ENCODE assay signal across 8 mouse cellular contexts in genomic region chr10:83723055-83723454, GRCm38 (mm10). TPM values are rescaled to one million over a fixed set of nuclear protein-coding genes. Genes with fewer than 3 reads are reported as not detected.
A peak's percentile ranks its signal among the peaks of the same experiment; 100 is the strongest.
DNase-seq lines count a peak whose midpoint lies in the region; ATAC-seq and TF ChIP-seq lines count a peak whose summit lies in the region.

No protein-coding gene starts in this region.

- no peaks in the 10 kb centered on the region for H3K9me3 ChIP-seq in forebrain, embryonic 16.5 days (ENCODE audit: control insufficient read depth, low read length)
- no peaks in the 10 kb centered on the region; the same call in 1 of the 2 replicates for H3K9me3 ChIP-seq in liver, embryonic 16.5 days (replicated peaks; ENCODE audit: control insufficient read depth, low read length)
- no peaks in the 10 kb centered on the region for H3K9me3 ChIP-seq in stomach, embryonic 14.5 days (ENCODE audit: control insufficient read depth, low read depth, low read length)

- H3K4me3 ChIP-seq in lung, adult 2 months (replicated peaks; ENCODE audit: extremely low read depth, low read depth, low read length): peak overlapping the region; percentile 35
- peak overlapping the region; percentile 62 for H3K4me3 ChIP-seq in forebrain, embryonic 16.5 days (replicated peaks; ENCODE audit: low read length)
- peak overlapping the region; percentile 58 for H3K4me3 ChIP-seq in liver, embryonic 16.5 days (ENCODE audit: low read depth, low read length)
- peak overlapping the region; percentile 64 for H3K4me3 ChIP-seq in stomach, embryonic 14.5 days (ENCODE audit: low read depth, low read length)

- TF ChIP-seq CTCF in lung, adult 2 months (IDR thresholded peaks at IDR 0.05; ENCODE audit: insufficient read depth, low read length): no peak

- no peak overlapping the region for H3K27ac ChIP-seq in forebrain, embryonic 16.5 days (ENCODE audit: low read length)
- no peak overlapping the region for H3K27ac ChIP-seq in liver, embryonic 16.5 days (ENCODE audit: low read length)
- no peak overlapping the region for H3K27ac ChIP-seq in stomach, embryonic 14.5 days (ENCODE audit: low read length)

- WGBS in lung, adult 2 months: 1% methylated on average over 23 of the region's 23 CpGs
- WGBS in forebrain, embryonic 16.5 days: 0% methylated on average over 23 of the region's 23 CpGs
- WGBS in liver, embryonic 16.5 days (ENCODE audit: insufficient replicate concordance): under 1% methylated on average over 21 of the region's 23 CpGs
- 0% methylated on average over 23 of the region's 23 CpGs for WGBS in stomach, embryonic 14.5 days

- H3K36me3 ChIP-seq in forebrain, embryonic 16.5 days (ENCODE audit: control insufficient read depth, insufficient read depth): no peaks in the 10 kb centered on the region
- no peaks in the 10 kb centered on the region for H3K36me3 ChIP-seq in liver, embryonic 16.5 days (ENCODE audit: control insufficient read depth, insufficient read depth)
- H3K36me3 ChIP-seq in stomach, embryonic 14.5 days (ENCODE audit: control insufficient read depth, insufficient read depth, low read length): no peaks in the 10 kb centered on the region

- H3K27me3 ChIP-seq in forebrain, embryonic 16.5 days (replicated peaks; ENCODE audit: control insufficient read depth, insufficient read depth, low read length): no peaks in the 10 kb centered on the region
- peaks cover 13% of the 10 kb centered on the region for H3K27me3 ChIP-seq in liver, embryonic 16.5 days (ENCODE audit: control insufficient read depth, insufficient read depth, low read depth, low read length)
- no peaks in the 10 kb centered on the region for H3K27me3 ChIP-seq in stomach, embryonic 14.5 days (ENCODE audit: control insufficient read depth, insufficient read depth, low read length)

- TF ChIP-seq POLR2A in lung, adult 2 months (IDR thresholded peaks at IDR 0.05; ENCODE audit: borderline replicate concordance, extremely low read depth, low read depth, low read length): no peak

- no peaks in the 10 kb centered on the region; the same call in 1 of the 2 replicates for H3K4me1 ChIP-seq in lung, adult 2 months (ENCODE audit: control insufficient read depth, insufficient read depth, low read length)
- peaks cover 10% of the 10 kb centered on the region; the same call in 1 of the 2 replicates for H3K4me1 ChIP-seq in forebrain, embryonic 16.5 days (replicated peaks; ENCODE audit: control insufficient read depth, insufficient read depth, low read length)
- peaks cover 3% of the 10 kb centered on the region; the same call in 1 of the 2 replicates for H3K4me1 ChIP-seq in liver, embryonic 16.5 days (ENCODE audit: control insufficient read depth, low read depth, low read length)
- peaks cover 9% of the 10 kb centered on the region; the same call in 1 of the 2 replicates for H3K4me1 ChIP-seq in stomach, embryonic 14.5 days (ENCODE audit: control insufficient read depth, insufficient read depth, low read length)

- peak; percentile 69 for ATAC-seq in forebrain, embryonic 16.5 days
- no peak for ATAC-seq in liver, embryonic 16.5 days (ENCODE audit: low read depth)
- peak; percentile 62; the same call in 1 of the 2 replicates for ATAC-seq in stomach, embryonic 14.5 days (ENCODE audit: insufficient number of reproducible peaks, insufficient read depth, low FRiP score, low read depth)

- H3K9ac ChIP-seq in forebrain, embryonic 16.5 days (replicated peaks; ENCODE audit: low read depth, low read length): peak overlapping the region; percentile 67
- peak overlapping the region; percentile 20; the same call in 1 of the 2 replicates for H3K9ac ChIP-seq in liver, embryonic 16.5 days (ENCODE audit: low read depth, low read length)
- 0 out of 2 replicates have a peak overlapping the region, but pooled peaks have one; percentile 30 for H3K9ac ChIP-seq in stomach, embryonic 14.5 days (replicated peaks; ENCODE audit: low read depth, low read length)

- peak overlapping the region; percentile 66 for H3K4me2 ChIP-seq in forebrain, embryonic 16.5 days (ENCODE audit: low read length)
- peak overlapping the region; percentile 68 for H3K4me2 ChIP-seq in liver, embryonic 16.5 days (ENCODE audit: low read depth, low read length)
- H3K4me2 ChIP-seq in stomach, embryonic 14.5 days (replicated peaks; ENCODE audit: low read depth, low read length): peak overlapping the region; percentile 85

- DNase-seq in lung, adult 2 months: no peak
- no peak for DNase-seq in lung, adult 18-20 months
- DNase-seq in cerebellum, adult 8-10 months: peak; percentile 17
- DNase-seq in induced T-regulatory cell, adult 2 months (ENCODE audit: low read depth): peak; percentile 58
- DNase-seq in urinary bladder, postnatal 10 days (ENCODE audit: low spot score): no peak

RNA-seq across cellular contexts. Expression of gene 1500009L16Rik, which starts 0.4 kb away (rescaled TPM):
- 2.0 and 2.2 TPM in 2 replicates for polyA plus RNA-seq in lung, adult 2 months (2012; rRNA removed)
- 51.0 and 59.2 TPM in 2 replicates for polyA plus RNA-seq in forebrain, embryonic 16.5 days (2015; fragmentation: Nextera tagmentation; extraction: Ambion mirVana)
- polyA plus RNA-seq in liver, embryonic 16.5 days (2015; fragmentation: Nextera tagmentation; extraction: Ambion mirVana): 1.0 TPM in 2 replicates
- polyA plus RNA-seq in stomach, embryonic 14.5 days (2014; fragmentation: Nextera tagmentation; extraction: Ambion mirVana): 37.5 and 37.7 TPM in 2 replicates

Comparison
In these comparisons a context has a peak if more than half of its experiments do, and no peak if none do; other contexts are left out.
1. DNase-seq: peak in cerebellum, adult 8-10 months (single experiment) and induced T-regulatory cell, adult 2 months (single experiment); none in lung, adult 2 months (single experiment), lung, adult 18-20 months (0 of 2) and urinary bladder, postnatal 10 days (single experiment).
2. RNA of gene 1500009L16Rik, which starts 0.4 kb away (polyA plus RNA-seq): 51.0 to 59.2 TPM in forebrain, embryonic 16.5 days and 37.5 to 37.7 TPM in stomach, embryonic 14.5 days; 2.0 to 2.2 TPM in lung, adult 2 months and 1.0 TPM in liver, embryonic 16.5 days; every median in the first group is over 10 times any median in the second.
3. Peak in every context shown above with its lines, with median percentiles within 50 percentile points of each other: H3K4me3 ChIP-seq, H3K4me2 ChIP-seq and H3K9ac ChIP-seq.